Mouse (Mus musculus) neural tube, embryonic 10.5 days (tissue): ENCODE data around the gene Lman2l.

ENCODE experiments used
- DNase-seq: peaks from one replicate; pipeline ENCODE4 v3.0.0-alpha.2; 2017; ENCODE audit warnings: low spot score; ENCODE audit errors: extremely low spot score

The Lman2l gene

DNA sequence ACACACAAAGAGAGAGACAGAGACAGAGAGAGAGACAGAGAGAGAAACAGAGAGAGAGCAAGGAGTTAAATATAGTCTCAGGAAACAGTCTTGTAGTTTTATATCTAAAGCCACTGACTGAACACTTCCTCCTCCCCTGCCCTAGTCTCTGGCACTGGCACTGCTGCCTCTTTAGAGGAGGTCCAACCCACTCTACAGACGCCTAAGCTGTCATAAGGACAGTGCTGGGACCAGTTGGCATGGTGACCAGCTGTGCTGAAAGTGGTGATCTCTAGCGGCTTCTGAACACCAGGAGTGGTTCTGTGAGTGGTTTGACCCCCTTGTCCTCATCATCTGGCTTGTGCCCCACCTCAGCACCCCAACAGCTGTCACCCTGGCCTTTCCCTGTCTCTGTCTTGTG is 16.8 kb upstream of the Lman2l start:
- DNase-seq, result no peak

DNA sequence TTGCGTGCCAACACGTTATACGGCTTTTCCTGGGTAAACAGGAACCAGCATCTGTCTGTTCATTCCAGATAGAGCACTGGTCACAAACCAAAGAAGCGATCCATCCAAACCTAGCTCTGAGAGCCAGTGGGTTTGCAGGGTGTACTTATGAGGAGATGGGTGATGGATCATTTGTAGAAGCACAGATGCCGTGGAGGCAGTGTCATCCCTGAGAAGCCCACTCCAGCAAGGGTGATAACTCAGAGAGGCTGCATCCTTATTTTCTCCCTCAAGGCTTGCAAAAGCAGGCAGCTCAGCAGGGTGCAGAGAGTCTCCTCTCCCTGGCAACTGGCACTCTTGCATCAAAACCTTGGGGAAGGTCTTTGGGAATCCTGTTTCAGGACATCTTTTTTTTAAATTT is 13.1 kb upstream of the Lman2l start:
- no peak for DNase-seq

DNA sequence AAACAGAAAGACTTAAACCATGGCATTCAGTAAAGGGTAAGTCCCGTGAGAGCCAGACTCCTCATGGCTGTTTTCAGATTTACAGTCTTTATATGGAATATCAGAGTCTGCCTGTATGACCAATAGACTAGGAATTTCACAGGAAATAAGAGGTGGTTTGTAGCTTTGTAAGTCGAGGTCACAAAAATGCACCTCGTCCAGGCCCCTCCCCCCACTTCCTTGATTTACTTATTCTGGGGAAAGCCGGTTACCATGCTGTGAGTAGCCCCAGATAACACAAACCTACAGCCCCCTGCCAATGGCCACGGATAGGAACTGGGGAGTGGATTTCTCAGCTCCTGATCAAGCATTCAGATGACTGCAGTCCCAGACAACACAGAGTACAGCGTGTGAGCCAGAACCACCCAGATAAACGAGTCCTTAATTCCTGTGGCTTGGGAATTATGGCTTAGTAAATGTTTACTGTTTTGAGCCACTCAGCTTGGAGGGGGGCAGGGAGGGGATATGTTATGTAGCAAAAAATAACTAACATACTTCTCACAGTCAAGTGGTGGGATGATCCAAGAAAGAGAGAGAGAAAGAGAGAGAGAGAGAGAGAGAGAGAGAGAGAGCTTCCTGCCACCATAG is 12.4 kb upstream of the Lman2l start:
- no peak for DNase-seq

GRCm38 (mm10) chr1:36454055-36454815 is 9.2 kb upstream of the Lman2l start:
- no peak for DNase-seq

- DNase-seq, result no peak
Measured at GRCm38 (mm10) chr1:36446841-36447240, 1.8 kb upstream of the Lman2l start.

GRCm38 (mm10) chr1:36446106-36446824 is 1.2 kb upstream of the Lman2l start:
- no peak for DNase-seq

DNA sequence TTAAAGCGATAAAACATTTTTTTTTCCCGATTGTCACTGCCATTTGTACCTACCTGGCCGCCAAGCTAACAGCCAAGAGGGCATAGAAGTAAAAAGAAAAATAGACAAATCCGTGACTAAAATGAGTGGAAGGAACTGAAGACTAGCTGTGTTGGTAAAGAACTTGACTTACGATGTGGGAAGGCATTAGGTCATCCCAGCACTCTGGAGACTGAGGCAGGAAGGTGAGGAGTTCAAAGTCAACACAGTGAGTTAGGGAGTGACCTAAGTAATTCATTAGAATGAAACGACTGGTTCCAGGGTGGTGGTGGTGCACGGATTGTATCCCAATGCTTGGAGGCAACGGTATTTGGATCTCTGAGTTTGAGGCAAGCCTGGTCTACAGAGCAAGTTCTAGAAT is 437 bp upstream of the Lman2l start:
- no peak for DNase-seq

GRCm38 (mm10) chr1:36441101-36441500 is 4.0 kb downstream of the Lman2l start:
- no peak for DNase-seq

DNA sequence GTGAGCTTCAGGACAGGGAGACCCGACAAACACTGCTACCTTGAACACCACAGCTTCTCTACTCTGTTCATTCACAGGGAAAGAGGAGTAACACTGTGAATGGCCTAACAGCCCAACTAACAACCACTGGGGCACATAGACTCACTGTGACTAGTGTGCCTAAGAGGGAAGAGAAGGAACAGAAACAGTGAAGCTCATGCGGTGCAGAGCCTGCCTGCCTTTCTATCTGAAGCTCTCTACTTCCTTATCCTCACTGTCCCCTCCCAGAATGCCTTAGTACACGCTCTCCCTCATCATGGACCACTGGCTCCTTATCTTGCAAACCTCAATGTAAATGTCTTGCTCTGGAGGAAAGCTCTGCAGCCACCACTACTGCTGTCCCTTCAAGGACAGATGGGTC is 7.8 kb downstream of the Lman2l start:
- DNase-seq, result no peak

DNA sequence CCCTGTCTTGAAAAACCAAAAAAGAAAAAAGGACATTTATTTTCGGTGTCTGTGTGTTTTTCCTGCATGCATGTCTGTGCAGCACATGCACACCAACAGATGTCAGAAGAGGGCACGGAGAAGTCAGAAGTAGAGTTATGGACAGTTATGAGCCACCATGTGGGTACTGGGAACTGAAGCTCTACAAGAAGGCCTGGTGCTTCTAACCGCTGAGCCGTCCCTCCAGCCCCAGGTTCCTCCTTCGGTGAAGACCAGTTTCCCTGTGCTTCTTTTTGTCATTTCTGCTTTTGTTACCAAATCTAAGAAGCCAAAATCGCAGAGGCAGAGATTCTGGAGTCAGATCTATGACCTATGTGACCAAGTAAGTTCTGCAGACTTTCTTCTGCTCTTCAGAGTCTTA is 8.6 kb downstream of the Lman2l start:
- no peak for DNase-seq

- DNase-seq, result no peak
Measured at GRCm38 (mm10) chr1:36435071-36435470, 10.0 kb downstream of the Lman2l start.

DNA sequence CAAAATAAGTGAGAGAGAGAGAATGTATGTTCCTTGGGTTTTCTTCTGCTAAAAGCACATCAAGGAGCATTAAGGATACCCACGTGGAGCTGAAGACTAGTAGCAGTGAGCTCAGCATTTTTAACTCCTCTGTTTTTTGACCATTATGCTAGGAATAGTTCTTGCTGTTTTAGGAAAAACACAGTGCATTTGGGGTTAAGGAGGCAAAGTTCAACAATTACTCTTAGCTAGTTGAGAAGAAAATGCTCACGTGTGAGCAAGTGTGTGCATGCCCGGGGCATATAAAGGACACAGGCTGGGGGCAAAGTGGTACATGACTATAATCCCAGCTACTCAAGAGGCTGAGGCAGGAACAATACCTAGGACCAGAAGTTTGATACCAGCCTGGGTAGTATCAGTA is 11.5 kb downstream of the Lman2l start:
- no peak for DNase-seq

DNA sequence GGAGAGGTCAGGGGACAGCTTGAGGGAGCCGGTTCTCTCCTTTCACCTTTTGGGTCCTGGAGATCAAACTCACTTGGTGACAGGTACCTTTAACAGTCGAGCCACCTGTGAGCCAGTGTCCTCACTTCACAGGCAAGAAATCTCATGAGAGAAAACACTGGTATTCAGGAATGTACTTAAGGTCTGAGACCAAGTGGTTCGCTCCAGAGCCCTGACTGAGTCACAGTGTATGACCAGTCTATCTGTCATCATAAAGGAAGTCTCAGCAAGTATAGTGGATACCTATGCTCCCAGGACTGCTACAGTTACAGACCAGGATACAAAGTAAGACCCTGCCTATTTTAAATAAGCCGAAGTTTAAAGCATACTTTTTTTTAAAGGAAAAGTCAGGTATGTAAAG is 12.1 kb downstream of the Lman2l start:
- no peak for DNase-seq

- no peak for DNase-seq
Measured at GRCm38 (mm10) chr1:36429511-36429910, 15.6 kb downstream of the Lman2l start.

GRCm38 (mm10) chr1:36404531-36404930 is 40.5 kb downstream of the Lman2l start:
- DNase-seq, result no peak

DNA sequence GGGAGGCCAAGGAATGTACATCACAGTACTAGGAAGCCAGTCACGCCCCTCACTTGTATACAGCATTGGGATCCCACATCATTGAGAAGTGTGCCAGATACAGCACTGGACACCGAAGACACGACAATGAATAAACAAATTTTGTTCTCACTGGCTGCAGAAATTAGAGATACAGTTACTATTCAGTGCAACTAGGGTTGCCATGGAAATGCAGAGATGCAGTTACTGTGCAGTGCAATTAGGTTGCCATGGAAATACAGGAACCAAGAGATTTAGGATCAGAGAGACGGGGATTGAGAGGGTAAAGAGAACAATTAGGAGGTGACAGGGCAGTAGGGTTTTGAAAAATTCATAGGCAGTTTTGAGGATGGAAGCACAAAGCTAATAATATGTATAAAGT is 43.6 kb downstream of the Lman2l start:
- no peak for DNase-seq

- no peak for DNase-seq
Measured at GRCm38 (mm10) chr1:36397041-36397440, 48.0 kb downstream of the Lman2l start.

- DNase-seq, result no peak
Measured at GRCm38 (mm10) chr1:36379582-36379981, 65.5 kb downstream of the Lman2l start.

- no peak for DNase-seq
Measured at GRCm38 (mm10) chr1:36378880-36379279, 66.2 kb downstream of the Lman2l start.

DNA sequence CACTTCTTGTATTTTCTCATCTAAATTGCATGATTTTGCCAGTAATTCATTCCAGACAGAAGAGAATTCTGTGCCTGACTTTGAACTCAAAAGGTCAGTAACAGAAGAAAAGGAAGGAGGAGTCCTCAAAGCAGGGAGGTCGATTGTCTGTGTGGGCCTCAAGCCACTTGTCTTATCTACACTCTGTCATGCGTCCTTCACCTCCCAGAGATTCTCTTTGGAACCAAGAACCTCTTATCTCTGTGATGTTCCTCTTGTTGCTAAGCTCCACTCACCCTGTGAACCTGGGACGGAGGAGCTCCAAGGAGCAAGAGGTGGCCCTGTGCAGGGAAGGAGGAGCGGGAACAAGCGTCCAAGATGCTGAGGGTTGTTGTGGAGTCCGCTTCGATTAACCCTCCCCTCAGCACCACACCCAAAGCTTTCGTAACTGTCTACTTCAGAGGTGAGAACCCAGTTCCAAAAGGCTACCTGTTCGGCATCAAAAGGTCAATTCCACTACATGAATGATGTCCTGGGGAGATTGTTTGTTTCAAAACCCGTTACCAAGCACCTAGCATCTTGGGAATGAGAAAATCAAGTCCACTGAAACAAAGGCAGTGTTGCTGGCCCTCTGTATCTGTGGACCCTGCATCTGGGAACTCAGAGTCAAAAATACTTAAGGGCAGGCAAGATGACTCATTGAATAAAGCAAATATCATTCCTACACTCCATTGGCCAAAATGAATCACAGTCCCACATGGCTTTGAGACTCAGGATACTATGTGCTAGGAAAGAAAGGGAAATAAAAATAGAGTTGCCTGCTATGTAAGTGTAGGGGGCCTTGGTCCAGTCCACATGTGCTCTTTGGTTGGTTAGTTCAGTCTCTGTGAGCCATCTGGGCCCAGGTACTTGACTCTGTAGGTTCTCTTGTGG is 72.9 kb downstream of the Lman2l start, which contains the start of gene Fer1l5:
Gene Fer1l5, plus strand, starts transcription at position 358 of the 912 bp plus-strand sequence.
- DNase-seq, result no peak

GRCm38 (mm10) chr1:36370918-36371317 is 74.2 kb downstream of the Lman2l start:
- DNase-seq, result no peak
